Mouse (Mus musculus) liver, adult (tissue): Measurements from ENCODE around the gene Atp8a2.

ENCODE experiments used
- GATA4 ChIP-seq: IDR thresholded peaks from 2 replicates; pipeline ENCODE4 v1.6.1; 2014; ENCODE audit warnings: mild to moderate bottlenecking, low read length; ENCODE audit not compliant: insufficient replicate concordance

The Atp8a2 gene

DNA sequence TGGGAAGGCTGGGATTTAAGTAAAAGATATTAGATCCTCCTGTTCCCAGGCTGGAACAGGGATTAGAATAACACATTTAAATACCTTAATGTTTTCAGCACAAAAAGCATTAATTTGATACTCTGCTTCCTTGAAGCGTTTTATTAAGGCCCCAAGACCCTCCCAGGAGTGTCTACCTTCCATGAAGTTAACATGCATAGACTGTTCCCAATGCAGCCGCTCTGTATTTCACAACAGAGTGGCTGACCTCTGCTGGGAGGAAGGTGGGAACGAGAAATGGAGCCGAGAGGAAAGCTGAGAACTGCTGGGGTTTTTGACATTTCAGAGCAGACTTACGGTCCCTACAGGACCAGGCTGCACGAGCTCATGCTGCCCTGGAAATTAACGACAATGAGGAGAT lies 328.6 kb downstream of the Atp8a2 start:
- TF ChIP-seq GATA4, result no peak

- no peak for TF ChIP-seq GATA4
Observed at GRCm38 (mm10) chr14:59867749-59868148, 329.2 kb downstream of the Atp8a2 start.

DNA sequence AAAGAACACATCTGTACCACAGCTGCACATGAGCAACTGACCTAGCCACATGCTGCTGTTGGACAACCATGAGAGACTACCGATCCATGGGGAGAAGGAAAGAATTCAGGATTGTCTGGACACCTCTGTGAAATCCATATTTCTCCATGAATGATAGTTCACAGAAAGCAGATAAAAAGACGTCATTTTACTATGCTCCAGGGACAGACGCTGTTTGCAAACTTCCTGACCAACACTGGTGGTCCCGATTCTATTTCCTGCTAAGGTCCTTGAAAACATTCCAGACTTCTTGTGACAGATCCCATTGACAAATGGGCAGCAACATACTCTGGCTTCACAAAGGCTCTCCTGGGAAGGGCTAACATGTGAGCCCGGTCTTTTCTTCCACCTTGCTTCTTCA lies 331.0 kb downstream of the Atp8a2 start:
- no peak for TF ChIP-seq GATA4

DNA sequence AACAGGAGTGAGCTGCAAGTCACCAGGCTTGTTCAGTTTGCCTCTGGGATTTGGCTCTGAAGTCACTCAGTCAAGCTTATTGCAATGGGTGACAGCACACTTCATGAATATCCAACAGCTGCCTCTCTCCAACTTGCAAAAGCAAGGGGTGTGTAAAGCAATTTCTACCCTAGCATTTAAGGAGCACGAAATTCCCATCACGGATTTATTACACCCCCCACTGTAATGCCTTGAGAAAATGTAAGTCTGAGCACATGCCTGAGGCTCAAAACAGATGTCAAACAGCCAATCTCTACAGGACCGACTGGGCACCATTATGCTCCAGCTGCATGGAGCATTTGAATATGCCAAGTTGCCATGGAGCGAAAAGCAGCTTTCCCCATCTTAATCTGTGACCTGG lies 334.6 kb downstream of the Atp8a2 start:
- TF ChIP-seq GATA4, result no peak

DNA sequence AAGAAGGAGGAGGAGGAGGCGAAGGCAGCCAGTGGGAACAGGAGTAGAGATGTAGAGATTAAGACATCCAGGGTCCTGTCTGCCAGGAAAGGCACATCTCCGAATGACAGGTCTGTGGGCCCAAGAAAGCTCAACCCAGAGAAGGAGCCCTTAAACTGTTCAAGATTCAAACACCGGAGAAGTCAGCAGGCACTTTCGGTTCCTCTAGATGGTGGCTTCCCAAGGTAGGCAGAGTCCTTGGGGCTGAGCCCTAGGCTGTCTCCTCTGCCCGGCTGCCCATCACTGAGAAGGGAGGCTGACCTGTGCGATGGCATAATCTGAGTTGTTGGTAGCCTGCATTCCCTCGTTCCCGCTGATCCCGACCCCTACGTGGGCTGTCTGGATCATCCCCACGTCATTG lies 337.1 kb downstream of the Atp8a2 start:
- TF ChIP-seq GATA4, result no peak

DNA sequence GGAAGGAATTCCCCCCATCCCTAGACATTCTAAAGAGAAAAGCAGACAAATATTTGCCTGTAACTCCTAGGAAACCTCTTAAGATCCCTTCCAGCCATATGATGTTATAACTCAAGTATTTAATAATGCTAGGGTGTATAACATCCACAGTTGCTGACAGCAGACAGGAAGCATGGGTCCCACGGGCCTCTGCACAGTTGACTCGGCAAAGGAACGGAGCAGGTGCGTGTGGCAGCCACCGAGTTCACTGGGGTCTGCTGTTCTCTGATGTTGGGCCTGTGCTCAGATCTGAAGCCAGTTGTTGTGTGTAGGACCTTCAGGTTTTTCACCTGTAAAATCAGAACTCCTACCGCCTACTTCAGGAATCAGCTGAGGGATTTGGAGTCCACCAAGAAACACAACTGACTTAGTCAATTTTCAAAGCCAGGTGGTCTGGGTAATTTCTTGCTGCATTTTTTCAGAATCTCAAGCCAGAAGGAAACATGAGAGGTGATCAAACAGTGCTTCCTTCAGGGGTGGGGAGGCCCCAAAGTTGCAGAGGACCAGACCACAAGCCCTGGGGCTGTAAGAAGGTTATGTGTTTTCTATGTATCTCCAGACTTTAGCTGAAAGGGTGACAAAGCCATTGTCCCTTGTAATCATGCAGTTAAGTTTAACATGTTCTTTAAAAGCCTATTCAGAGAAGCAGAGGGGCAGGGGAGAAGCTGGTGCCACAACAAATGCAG lies 338.3 kb downstream of the Atp8a2 start:
- no peak for TF ChIP-seq GATA4

- TF ChIP-seq GATA4, result no peak
Observed at GRCm38 (mm10) chr14:59853139-59853538, 343.8 kb downstream of the Atp8a2 start.

DNA sequence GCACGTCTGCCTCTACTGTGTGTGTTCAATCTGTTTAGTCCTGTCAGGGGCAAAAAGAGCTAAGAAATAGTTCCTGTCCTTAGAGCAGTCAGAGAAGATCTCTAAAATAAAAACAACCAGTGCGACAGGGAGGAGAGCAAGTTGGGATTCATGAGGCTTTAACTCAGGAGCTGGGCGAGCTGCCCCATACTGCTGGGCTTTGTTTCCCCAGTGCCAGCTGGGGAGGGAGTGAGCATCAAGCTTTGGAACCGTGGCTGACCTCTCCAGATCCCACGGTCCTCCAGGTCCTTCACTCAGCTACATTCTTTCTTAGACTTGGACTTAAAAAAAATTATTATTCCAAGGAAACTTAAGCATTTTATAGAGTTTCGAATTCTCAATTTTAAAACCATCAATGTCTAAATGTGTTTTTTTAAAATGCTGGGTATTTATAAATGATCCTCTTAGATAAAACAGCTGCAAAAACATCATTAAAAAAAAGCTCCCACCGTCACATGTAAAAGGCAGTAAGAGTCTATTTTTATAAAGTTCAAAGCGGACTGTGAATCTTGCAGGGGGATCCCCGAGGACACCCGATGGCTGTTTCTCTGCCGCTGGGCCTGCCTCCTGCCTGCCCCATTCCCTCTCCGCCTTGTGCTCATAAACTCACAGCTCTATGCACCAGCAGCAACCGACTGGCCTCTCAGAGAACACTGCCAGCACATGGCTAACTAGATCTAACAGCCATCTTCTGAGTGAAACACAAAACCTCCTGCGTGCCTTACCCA lies 350.2 kb downstream of the Atp8a2 start:
- TF ChIP-seq GATA4, result no peak

DNA sequence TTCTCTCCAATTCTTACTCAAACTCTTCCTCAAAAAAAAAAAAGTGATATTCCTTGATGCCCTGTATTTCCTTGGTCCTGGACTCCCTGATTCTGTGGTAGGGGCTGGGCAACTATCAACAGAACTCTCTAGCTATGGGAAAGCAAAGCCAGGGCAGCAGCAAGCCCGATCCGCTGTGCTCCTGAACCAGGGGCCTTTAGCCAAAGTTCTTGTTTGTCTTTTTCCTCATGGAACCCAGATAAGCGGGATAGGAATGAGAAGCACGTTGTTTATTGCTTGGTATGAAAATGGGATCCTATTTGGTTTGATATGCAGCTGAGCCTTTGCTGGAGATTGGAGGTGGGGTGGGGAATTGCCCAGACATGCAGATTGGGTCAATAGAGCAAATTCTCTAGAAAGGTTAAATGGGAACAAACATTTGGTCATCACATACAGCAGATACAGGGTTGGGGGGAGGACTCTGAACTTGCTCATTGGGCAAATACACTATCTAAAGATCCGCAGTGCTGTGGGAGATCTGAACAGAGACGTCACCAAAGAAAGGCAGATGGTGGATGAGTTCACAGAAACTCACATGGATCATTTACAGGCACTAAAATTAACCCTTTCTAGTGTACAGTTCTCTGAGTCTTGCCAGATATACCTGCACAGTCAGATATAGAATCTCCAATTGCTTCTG lies 353.6 kb downstream of the Atp8a2 start:
- peak; percentile 52; the same call in 1 of the 2 replicates for TF ChIP-seq GATA4

- TF ChIP-seq GATA4, result no peak
Observed at GRCm38 (mm10) chr14:59839951-59840720, 356.8 kb downstream of the Atp8a2 start.

- no peak for TF ChIP-seq GATA4
Observed at GRCm38 (mm10) chr14:59836876-59837543, 360.0 kb downstream of the Atp8a2 start.

DNA sequence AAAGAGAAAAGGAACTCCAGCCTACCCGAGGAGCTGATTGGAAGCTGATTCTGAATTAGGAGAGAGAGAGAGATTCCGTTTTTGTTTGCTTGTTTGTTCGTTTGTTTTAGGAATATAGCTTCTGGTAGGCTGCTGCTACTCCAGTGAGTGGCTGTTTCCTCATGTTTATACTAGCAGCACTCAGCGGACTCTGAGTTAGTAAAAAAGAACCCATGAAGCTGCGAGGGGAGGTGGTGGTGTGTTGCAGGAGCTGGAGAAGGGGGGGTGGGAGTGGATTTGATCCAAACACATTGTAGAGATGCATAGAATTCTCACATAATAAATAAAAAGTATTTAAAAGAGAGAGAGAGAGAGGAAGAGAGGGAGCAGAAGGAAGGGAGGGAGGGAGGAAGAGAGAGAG lies 367.4 kb downstream of the Atp8a2 start:
- no peak for TF ChIP-seq GATA4

GRCm38 (mm10) chr14:59827409-59827808 lies 369.6 kb downstream of the Atp8a2 start:
- no peak for TF ChIP-seq GATA4

DNA sequence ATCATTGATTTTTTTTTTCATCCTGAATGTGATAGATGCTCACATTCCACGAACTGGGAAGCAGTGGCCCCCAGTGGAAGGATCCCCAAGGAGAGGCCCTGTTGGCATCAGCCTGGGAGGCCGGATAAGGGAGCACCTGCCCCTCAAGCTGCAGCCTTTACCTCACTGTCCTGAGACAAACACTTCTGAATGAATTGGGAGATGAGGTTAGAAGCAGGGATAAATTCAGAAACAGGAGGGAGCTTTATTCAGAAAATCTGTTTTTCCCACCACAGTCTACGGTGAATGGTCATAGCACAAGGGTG lies 376.9 kb downstream of the Atp8a2 start:
- no peak for TF ChIP-seq GATA4

DNA sequence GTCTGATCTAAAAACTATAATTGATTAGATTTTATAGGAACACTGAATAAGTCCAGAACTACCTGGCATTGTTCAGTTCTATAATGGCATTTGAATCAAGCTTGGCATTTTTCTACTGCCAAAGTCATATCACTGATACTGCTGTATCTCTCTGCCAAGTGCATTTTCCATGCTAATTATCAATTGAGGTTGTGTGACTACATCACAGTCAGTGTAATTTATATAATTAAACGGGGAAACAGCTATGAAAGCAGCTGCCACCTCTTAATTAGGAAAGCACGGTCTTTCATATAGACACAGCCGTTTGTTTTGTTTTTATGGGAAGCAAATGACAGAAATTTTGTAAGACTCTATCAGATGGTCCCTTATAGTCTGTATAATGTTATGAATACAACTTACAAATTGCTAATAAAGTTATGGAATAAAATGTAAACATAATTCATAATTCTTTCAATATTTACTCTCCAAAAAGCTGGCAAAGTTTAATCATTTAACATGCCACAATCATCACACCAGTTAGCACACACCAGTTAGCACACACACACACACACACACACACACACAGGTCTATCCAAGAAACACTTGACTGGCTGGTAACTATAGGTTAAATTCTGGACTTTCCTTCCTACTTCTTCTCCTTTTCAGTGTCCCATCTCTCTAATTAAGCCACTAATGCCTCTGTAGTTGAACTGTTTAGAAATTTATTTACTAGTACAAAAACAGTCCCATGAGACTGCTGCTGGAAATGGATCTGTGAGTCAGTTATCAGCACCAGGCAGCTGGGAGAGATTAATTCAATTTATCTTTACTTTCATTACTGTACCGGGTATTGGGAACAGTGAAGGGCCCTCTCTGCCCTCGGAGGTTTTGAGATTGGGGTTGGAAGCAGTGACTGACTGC lies 377.5 kb downstream of the Atp8a2 start:
- TF ChIP-seq GATA4, result no peak
